Mouse (Mus musculus) brain, embryonic 14.5 days (tissue): ENCODE results near the gene Khdc1b. TPM values are rescaled to one million over a fixed set of nuclear protein-coding genes. Genes with fewer than 3 reads are reported as not detected.
A peak's percentile ranks its signal among the peaks of the same experiment; 100 is the strongest.

Experiments
- DNase-seq: peaks from one replicate; pipeline ENCODE4 v3.0.0-alpha.2; 2011; ENCODE audit warnings: low read depth
- CTCF ChIP-seq: fragments of 200-500 bp; IDR thresholded peaks from 2 replicates; pipeline ENCODE4 v1.5.1; 2012; ENCODE audit warnings: inconsistent platforms, mild to moderate bottlenecking, moderate library complexity, borderline replicate concordance; ENCODE audit not compliant: insufficient read depth, insufficient read length; ENCODE audit errors: extremely low read depth
- POLR2A ChIP-seq: fragments of 200-500 bp; IDR thresholded peaks from 2 replicates; pipeline ENCODE4 v1.6.1; 2012; ENCODE audit warnings: mild to moderate bottlenecking, inconsistent platforms, borderline replicate concordance; ENCODE audit not compliant: poor library complexity, insufficient read depth, insufficient read length, severe bottlenecking; ENCODE audit errors: extremely low read depth
- polyA plus RNA-seq: library from polyadenylated mRNA; depleted of rRNA; stranded (reverse); fragments of >200 nt; gene quantifications from 2 replicates; pipeline ENCODE4 v1.2.3, GENCODE M21; 2012; rRNA removed

Gene Khdc1b
- polyA plus RNA-seq, 1 experiment = not detected

DNA sequence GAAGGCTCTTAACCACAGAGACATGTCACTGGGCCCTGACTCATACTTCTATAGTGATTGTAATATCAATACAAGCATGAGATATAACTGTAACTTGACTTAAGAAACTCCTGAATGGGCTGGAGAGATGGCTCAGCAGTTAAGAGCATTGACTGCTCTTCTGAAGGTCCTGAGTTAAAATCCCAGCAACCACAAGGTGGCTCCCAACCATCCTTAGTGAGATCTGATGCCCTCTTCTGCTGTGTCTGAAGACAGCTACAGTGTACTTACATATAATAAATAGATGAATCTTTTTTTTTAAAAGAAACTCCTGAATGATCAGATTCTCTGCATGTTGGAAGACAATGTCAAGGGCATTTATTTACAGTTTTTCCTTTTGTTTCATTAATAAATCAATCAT, 36.0 kb downstream of the Khdc1b start:
- TF ChIP-seq CTCF (0 out of 2 replicates have a peak, but pooled peaks have one; percentile 21), POLR2A (no peak)
- peak; percentile 61 for DNase-seq

DNA sequence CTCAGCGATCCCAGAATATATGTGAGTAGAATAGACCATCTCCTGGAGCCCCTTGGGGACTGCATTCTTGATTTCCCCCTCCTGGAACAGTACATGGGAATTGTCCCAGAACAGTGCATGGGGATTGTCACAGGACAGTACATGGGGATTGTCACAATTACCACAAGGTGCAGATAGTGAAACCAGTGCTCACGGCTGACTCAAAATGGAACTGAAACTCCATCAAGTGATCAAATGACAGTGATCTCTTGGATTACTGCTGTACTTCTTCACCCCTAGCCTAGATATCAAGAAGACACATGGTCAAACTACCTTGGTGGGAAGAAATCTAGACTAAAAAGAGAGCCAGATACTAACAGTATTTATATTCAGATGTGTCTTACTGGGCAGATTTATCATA, 42.3 kb downstream of the Khdc1b start:
- DNase-seq = no peak
- TF ChIP-seq POLR2A = no peak
- no peak for TF ChIP-seq CTCF

DNA sequence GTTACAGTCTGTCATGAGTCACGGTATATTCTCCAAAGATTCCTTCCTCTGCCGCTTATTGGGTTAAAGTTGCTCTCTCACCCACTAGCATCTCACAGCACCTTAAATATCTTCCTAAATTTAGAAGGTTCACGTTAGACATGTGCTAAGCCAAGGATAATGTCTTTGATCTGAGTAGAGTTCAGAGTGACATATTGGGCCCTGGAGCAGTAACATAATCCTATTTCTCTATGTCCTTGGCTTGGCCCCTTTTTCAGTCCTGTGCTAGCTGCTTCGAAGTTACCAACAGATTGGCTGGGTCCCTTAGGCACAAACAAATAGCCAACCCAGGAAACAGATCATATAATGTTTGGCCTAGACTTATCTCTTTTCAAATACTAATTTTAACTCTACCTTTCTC, 44.7 kb downstream of the Khdc1b start:
- TF ChIP-seq CTCF (no peak), POLR2A (no peak)

GRCm38 (mm10) chr1:21431666-21432065, 48.3 kb downstream of the Khdc1b start:
- TF ChIP-seq CTCF (no peak), POLR2A (no peak)
- DNase-seq = no peak

More for the DNA sequence above, 44.7 kb downstream of the Khdc1b start:
- DNase-seq = no peak

GRCm38 (mm10) chr1:21434853-21435252, 51.5 kb downstream of the Khdc1b start:
- DNase-seq = peak; percentile 62
- TF ChIP-seq POLR2A = no peak
- no peak for TF ChIP-seq CTCF

Other genes with a start within 250 kb of the Khdc1b start
- gene Tmem14a, start 165.0 kb upstream of the Khdc1b start, polyA plus RNA-seq = 11.3 and 14.9 TPM in 2 replicates
- 0.36 and 0.43 TPM in 2 replicates for gene Gsta3, start 143.0 kb upstream of the Khdc1b start, polyA plus RNA-seq
- not detected in 2 replicates for gene Khdc1a, start 33.9 kb upstream of the Khdc1b start, polyA plus RNA-seq
- gene Khdc1c, start 15.2 kb upstream of the Khdc1b start, polyA plus RNA-seq = not detected in 2 replicates